Mouse (Mus musculus): ENCODE data around the gene Ppp2ca. TPM values are rescaled to one million over a fixed set of nuclear protein-coding genes. Genes with fewer than 3 reads are reported as not detected.
"Not testable (repeated sequence)": the region's sequence is repeated elsewhere in the genome, so short reads cannot be mapped to it uniquely, and the experiment has no call there.

Gene Ppp2ca
- polyA plus RNA-seq, 1 experiment: 30.7 TPM

DNA sequence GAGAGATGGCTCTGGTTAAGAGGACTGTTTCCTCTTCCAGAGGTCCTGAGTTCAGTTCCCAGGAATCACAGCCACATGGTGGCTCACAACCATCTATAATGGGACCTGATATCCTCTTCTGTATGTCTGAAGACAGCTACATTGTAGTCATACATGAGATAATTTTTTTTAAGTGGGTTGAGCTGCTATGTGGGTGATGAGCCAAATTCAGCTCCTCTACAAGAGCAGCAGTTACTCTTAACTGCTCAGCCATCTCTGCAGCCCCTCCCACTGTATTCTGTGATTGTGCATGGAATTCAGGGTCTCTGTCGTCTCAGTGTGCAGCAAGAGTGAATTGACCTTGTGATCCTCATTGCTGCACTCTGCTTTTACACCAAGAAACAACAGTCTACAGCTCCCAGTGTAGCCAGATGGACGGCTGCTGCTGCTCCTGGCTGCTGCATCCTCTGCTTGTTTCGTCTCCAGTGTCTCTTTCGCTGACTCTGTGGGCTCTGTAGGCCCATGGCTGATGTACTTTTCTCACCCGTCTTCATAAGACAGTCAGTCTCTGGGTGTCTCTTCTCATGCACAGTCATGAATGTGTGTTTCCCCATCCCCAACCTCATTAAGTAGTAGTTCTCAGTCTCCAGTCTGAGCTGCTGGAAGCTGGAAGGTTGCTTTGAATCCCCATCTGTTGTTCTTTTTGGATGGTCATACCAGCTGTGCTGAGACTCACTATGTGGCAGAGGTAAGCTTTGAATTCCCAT lies 30.0 kb downstream of the Ppp2ca start:
- WGBS: 66% methylated on average over 5 of the region's 5 CpGs

DNA sequence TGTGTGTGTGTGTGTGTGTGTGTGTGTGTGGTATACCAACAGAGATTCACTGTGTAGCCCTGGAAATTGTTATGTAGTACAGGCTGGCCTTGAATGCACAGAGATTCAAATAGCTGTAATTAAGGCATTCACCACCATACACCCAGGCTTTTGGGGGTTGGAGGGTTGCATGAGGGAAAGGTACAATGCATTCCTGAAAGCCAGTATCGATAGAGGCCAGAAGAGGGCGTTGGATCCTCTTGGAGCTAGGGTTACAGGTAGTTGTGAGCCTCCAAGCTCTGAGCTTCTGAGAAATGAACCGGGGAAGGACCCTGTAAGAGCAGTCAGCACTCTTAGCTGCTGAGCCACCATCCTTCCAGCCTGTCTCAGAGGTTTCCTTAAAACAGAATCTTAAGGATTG lies 30.7 kb downstream of the Ppp2ca start:
- DNase-seq (ENCODE audit: low read depth, low spot score): no peak
- 25% methylated on average over 3 of the region's 3 CpGs for WGBS

More for the DNA sequence above, 30.0 kb downstream of the Ppp2ca start:
- no peak for DNase-seq (ENCODE audit: low read depth, low spot score)

DNA sequence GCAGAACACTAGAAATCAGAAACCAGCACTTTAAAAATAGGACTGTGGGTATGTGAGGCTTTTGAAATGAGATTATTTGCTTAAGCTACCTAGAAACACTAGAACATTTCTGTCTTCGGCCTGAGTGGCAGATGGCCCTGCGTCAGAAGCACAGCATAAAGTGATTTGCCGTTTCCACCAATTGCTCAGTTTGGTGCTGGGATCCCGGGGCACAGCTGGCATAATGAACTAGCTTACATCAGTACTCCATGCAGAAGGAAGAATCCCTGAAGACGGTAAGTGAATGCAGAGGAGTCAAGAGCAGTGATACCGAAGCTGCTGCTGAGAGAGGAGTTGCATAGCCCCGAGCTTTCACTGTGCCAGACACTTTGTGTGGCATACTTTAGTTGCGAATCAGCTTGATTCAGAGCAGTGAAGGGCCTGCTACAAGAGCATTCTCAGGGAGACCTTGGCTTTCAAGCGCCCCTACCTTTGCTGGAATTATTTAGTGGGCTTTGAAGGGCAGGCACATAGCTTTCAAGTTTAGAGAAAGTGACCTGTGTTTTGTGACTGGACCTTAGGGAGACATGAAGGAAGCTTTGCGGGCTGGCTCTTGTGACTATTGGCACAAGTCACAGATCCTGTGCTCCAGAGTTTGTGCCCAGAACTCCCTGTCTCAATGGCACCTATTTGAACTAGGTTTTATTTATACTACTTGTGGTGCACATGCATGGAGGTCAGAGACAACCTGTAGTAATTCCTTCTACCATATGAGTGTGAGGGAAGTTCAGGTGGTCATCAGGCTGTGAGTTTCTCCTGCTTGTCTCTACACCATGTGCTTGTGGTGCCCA lies 31.4 kb downstream of the Ppp2ca start:
- no peak for DNase-seq (ENCODE audit: low read depth, low spot score)
- 64% methylated on average over 10 of the region's 10 CpGs for WGBS

DNA sequence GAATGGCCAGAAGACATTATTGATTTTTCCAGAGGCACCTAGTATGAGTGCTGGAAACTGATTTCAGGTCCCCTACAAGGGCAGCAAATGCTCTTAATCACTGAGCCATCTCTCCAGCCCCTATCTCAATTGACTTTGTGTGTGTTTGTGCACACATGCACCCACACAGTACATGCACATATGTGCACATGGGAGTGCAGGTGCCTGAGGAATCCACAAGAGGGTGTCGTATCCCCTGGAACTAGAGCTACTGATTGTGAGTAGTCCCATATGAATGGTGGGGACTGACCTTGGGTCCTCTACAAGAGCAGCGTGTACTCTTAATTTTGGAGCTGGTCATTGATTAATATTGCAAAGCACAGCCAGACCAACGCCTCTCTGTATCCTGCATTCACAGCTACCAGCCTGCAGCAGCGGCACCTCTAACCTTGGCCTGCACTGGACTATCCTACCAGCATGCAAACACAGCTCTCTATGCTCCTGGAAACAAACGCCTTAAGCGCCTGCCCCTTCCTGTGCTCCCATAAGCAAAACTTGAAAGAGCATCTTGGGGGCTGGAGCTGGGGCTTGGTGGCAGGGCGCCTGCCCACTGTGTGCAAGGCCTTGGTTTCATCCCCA lies 32.1 kb downstream of the Ppp2ca start:
- 81% methylated on average over 7 of the region's 7 CpGs for WGBS
- DNase-seq (ENCODE audit: low read depth, low spot score): no peak

- 29% methylated on average over 4 of the region's 4 CpGs for WGBS
- not testable (repeated sequence) for DNase-seq (ENCODE audit: low read depth, low spot score)
Measured at GRCm38 (mm10) chr11:52143675-52144074, 45.2 kb downstream of the Ppp2ca start.

GRCm38 (mm10) chr11:52145428-52145827 lies 46.9 kb downstream of the Ppp2ca start, which contains the start of gene Olfr1373:
Gene Olfr1373, minus strand, starts transcription at chr11:52145528.
- whole genome bisulfite sequencing: 72% methylated on average over 1 of the region's 1 CpGs
- not testable (repeated sequence) for DNase-seq (ENCODE audit: low read depth, low spot score)

GRCm38 (mm10) chr11:52163926-52164325 lies 65.4 kb downstream of the Ppp2ca start:
- 35% methylated on average over 10 of the region's 10 CpGs for WGBS
- DNase-seq (ENCODE audit: low read depth, low spot score): no peak

GRCm38 (mm10) chr11:52167126-52167525 lies 68.6 kb downstream of the Ppp2ca start:
- WGBS: 3% methylated on average over 21 of the region's 21 CpGs
- DNase-seq (ENCODE audit: low read depth, low spot score): no peak

- DNase-seq (ENCODE audit: low read depth, low spot score): not testable (repeated sequence)
- WGBS: 2% methylated on average over 39 of the region's 42 CpGs
Measured at GRCm38 (mm10) chr11:52167901-52168302, 69.4 kb downstream of the Ppp2ca start.

- 10% methylated on average over 12 of the region's 12 CpGs for WGBS
- DNase-seq (ENCODE audit: low read depth, low spot score): no peak
Measured at GRCm38 (mm10) chr11:52168461-52168860, 70.0 kb downstream of the Ppp2ca start.

Other genes with a start within 250 kb of the Ppp2ca start
- gene Jade2, start 241.0 kb upstream of the Ppp2ca start, polyA plus RNA-seq (2012; rRNA removed): 7.5 and 8.5 TPM in 2 replicates
- 29.6 and 32.9 TPM in 2 replicates for gene Cdkn2aipnl, start 131.0 kb upstream of the Ppp2ca start, polyA plus RNA-seq (2012; rRNA removed)
- 35.4 and 40.0 TPM in 2 replicates for gene Ube2b, start 97.9 kb upstream of the Ppp2ca start, polyA plus RNA-seq (2012; rRNA removed)
- gene Cdkl3, start 94.5 kb upstream of the Ppp2ca start, polyA plus RNA-seq (2012; rRNA removed): 0.37 and 0.63 TPM in 2 replicates
- not detected in 2 replicates for gene Olfr1373, start 46.8 kb downstream of the Ppp2ca start, polyA plus RNA-seq (2012; rRNA removed)
- gene Olfr1371, start 115.3 kb downstream of the Ppp2ca start, polyA plus RNA-seq (2012; rRNA removed): not detected in 2 replicates
- 35.6 and 55.6 TPM in 2 replicates for gene Skp1a, start 133.3 kb downstream of the Ppp2ca start, polyA plus RNA-seq (2012; rRNA removed)
- gene Tcf7, start 184.3 kb downstream of the Ppp2ca start, polyA plus RNA-seq (2012; rRNA removed): 11.9 TPM in 2 replicates

All from large intestine, adult 2 months (tissue).